Mouse (Mus musculus) T-helper 17 cell (primary cell): ENCODE results near the gene Map7.

Experiments
- in situ Hi-C, 2 experiments: fragments of 300-600 bp; cut with MboI, MseI; formaldehyde crosslinking; loops; 1 replicate in 1 of 2; 2 replicates in 1 of 2; pipeline ENCODE4 v1.15.1; 2025; ENCODE audit warnings: high pct_unique_total_duplicates in 2 of 2

Map7 gene

DNA sequence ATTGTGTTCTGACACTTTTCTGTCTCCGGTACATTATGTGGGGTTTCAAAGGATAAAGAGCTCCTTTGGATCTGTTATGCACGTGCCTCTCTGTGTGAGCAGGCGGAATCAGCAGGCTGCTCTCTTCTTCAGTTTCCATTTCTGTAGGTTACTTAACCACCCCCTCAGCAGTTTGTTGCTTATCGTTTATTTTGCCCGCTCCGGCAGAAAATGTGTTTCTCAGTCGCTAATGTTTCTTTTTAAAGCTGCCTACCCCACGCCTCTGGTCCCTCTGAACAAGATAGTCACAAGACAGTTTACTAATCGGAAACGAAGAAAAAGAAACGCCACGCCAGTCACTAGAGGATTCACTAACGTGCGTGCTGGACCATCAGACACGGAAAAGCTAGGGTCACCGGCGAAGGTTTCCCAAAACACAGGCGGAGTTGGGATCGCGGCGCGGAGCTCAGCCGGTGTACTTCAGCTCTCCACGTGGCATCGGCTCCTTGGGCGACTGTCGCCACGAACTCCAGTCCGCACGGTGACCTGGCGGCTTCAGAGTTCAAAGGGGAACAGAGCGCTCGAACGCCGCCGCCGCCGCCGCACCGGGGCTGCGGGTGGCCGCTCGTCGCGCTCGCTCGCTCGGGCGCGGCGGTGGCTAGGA lies at the start of gene Map7:
Gene Map7 (plus strand): TSS at position 342 of the 643 bp plus-strand sequence.
- in situ Hi-C loops: loop anchor here in 1 of 2 experiments (5.0 kb wide), 1 partner anchor 89 kb away; no protein-coding TSS in a partner anchor

GRCm38 (mm10) chr10:20101456-20101855 lies 46.8 kb upstream of the Map7 start:
- in situ Hi-C loops: loop anchor here in 1 of 2 experiments (10.0 kb wide), 1 partner anchor 387 kb away; the partner anchor contains the start of gene Il20ra

- in situ Hi-C loops: loop anchor here in 1 of 2 experiments (10.0 kb wide), 1 partner anchor 390 kb away; the partner anchor contains the start of gene Il20ra
Observed at GRCm38 (mm10) chr10:20104271-20104931, 43.9 kb upstream of the Map7 start.

- in situ Hi-C loops: loop anchor here in 1 of 2 experiments (10.0 kb wide), 1 partner anchor 391 kb away; the partner anchor contains the start of gene Il20ra
Observed at GRCm38 (mm10) chr10:20105575-20105974, 42.7 kb upstream of the Map7 start.

DNA sequence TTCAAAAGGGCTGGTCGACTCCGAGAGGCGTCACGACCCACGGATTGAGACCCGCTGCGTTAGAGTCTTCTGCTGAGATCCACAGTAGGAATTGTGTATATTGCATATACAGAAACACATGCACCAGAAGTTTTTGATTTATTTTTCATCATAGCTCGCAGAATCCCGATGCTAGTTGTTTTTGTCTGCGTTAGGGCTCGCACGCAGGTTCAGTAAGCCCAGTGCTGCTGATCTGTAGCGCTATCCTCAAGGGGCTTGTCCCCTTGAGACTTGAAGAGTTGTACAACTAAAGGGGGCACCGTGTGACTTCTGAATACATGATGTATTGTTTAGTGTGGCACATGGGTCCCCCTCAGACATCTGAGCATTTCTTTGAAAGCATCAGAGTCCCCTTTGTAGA lies 41.2 kb upstream of the Map7 start:
- in situ Hi-C loops: loop anchor here in 1 of 2 experiments (10.0 kb wide), 1 partner anchor 392 kb away; the partner anchor contains the start of gene Il20ra

GRCm38 (mm10) chr10:20111508-20111907 lies 36.8 kb upstream of the Map7 start:
- in situ Hi-C loops: no loop called here

DNA sequence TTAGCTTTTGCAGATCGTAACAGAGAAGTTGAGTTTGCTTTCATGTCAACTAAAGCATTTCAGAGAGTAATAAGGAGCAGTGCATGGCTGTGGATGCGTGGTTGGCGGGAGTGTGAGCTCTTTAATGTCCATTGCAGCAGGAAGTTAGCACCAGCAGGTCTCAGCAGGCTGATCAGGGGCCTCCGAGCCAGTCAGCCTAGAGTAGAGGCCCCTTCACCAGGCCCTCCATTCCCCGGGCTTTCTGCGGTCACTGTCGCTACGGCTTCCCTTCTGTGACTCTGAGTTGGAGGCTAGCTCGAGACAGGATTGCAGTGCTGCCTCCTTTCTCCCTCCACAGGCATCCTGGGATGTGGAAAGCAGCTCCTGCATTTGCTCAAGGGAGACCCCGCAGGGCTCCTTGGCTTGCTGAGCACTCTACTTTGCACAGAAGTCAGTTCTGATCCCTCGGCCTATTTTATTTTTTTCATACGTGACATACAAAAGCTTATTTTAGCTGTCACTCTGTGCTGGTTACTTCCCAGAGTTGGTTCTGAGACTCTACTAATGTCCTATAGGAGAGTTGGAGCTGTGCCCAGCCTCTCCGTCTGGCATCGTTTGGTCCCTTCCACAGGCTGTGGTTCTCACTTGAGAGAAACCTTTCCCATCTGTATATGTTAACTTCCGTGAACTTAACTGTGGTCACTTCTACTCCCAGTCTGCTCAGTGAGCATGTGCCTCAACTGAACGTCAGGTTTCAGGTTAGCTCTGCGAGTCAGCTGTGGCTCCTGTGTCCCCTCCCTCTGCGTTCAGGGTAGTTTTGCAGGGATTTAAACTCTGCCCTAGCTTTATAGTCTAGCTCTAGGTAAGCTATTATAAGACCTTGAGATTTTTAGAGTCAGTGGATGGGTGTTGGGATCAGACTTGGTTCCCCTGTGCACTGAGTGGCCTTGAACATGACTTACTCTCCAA lies 36.0 kb upstream of the Map7 start:
- in situ Hi-C loops: no loop called here

- in situ Hi-C loops: no loop called here
Observed at GRCm38 (mm10) chr10:20119504-20120425, 28.5 kb upstream of the Map7 start.

DNA sequence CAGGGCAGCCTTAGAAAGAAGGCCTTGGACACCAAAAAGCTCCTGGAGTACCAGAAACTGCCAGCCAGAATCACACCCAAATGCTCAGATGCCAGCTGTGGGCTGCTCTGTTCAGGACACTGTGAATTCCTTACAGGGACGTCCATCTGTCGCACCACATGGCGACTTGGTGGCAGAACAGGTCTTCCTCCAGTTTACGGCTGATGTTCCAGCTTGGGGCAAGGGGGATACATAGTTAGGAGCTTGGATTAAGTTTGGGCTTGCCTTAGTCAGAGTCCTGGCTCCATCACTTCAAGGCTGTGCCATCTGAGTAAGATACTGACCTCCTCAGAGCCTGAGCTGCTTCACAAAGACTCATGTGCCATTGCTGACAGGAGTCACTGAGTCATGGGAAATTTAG lies 26.3 kb upstream of the Map7 start:
- in situ Hi-C loops: no loop called here

DNA sequence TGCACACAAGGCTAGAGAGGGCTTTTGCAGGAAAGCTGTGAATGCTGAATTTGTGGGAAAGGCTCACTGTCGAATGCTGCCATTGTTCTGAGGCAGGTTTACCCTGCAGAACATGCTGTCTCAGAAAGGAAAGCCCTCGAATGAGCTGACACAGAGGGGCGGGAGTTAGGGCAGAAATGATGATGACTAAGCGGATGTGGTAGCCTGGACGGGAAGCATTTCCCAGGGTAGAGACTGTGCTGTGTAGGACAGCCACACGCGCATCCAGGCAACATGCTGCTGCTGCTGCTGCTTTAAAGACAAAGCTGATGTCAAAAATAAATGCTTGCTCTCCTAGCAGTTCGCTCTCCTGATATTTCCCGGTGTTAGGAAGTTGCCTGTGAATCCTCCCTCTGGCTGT lies 24.9 kb upstream of the Map7 start:
- in situ Hi-C loops: no loop called here

DNA sequence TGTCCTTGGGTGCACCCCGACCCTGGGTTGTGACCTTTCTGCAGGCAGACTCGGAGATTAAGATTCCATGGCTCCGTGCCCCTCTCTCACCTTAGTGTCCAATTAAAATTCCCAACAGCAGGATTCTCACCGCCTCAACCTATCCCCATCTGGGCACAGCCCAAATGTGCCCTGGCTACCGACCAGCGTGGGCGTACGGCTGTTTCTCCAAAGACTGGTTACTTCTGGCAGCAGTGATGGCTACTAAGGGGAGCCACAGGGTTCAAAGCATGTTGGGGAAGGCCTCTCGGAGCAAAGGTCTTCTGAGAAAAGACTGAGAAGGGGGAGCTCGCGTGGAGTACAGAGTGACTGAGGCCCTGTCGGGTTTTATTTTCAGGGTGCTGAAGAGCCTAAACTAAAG lies 23.7 kb upstream of the Map7 start:
- in situ Hi-C loops: no loop called here

DNA sequence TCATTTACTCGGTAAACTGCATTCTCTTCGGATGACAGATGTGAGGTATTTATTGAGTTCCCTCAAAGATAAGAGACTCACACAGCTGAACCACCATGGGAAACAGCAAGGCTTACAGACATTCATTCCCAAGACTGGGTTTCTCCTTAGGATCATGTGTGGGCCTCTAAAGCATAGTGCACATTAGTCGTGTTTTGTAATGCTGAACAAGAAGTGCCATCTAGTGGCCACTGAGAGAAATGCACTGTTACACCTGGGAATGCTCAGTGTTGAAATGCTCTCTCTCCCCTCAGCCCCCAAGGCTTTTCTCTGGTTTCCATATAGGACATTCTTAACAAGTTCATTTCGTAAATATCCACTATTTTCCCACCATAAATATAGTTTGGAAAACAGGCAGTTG lies 23.0 kb upstream of the Map7 start:
- in situ Hi-C loops: no loop called here

- in situ Hi-C loops: loop anchor here in 1 of 2 experiments (10.0 kb wide), 1 partner anchor 418 kb away; the partner anchor contains the start of gene Il20ra
Observed at GRCm38 (mm10) chr10:20132933-20133652, 15.2 kb upstream of the Map7 start.

- in situ Hi-C loops: loop anchor here in 1 of 2 experiments (10.0 kb wide), 1 partner anchor 421 kb away; the partner anchor contains the start of gene Il20ra
Observed at GRCm38 (mm10) chr10:20135350-20136058, 12.8 kb upstream of the Map7 start.

DNA sequence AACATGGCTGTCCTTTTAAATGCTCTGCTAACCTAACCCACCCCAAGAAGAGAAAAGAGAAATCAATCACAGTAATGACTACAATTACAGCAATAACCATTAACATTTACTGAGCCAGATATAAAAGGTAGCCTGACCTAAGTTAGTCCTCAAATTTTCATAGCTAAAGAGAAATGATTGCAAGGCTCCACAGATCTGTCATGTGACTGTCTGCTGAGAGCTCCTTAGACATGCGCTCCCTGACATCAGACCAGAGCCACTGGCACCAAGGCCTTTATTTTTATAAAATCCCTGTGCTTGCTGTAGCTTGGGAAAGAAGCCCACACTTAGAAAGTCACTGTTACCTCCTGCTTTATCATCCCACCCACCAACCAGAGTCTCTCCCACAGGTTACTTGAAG lies 11.8 kb upstream of the Map7 start:
- in situ Hi-C loops: loop anchor here in 1 of 2 experiments (10.0 kb wide), 1 partner anchor 422 kb away; the partner anchor contains the start of gene Il20ra

DNA sequence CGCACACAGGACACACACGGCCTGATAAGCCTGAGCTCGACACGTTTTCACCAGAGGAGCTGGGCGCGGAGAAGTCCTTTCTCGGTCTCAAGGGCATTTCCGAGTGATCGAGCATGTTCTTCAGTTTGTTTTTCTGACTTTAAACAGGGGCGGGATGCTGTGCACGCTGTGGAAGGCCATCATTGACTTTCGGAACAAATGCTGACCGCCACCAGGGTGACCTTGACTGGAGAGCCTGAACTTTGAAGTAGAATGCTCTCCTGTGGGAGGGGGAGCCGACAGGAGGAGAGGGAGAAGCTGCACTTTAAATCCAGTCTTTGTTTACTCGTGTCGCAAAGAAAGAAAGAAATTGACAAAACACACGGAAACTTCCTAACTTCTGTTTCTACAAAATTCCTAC lies 6.9 kb upstream of the Map7 start:
- in situ Hi-C loops: no loop called here

DNA sequence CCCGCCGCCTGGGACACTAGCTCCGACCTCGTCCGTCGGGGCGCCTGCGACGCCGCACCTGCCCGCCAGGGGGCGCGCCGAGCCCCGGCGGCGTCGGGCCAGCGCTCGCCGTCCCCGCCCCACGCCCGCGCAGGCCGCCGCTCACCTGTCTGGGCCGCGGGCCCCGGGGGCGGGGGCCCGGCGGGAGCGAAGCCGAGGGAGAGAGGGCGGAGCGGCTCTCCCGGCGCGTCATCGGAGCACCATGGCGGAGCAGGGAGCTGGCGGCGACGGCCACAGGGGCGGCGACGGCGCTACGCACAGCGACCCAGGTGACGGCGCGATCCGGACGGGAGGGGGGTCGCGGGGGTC lies 476 bp downstream of the Map7 start:
- in situ Hi-C loops: loop anchor here in 1 of 2 experiments (5.0 kb wide), 1 partner anchor 89 kb away; no protein-coding TSS in a partner anchor

GRCm38 (mm10) chr10:20149121-20149834 lies 1.0 kb downstream of the Map7 start:
- in situ Hi-C loops: loop anchor here in 1 of 2 experiments (5.0 kb wide), 1 partner anchor 88 kb away; no protein-coding TSS in a partner anchor
